Mouse (Mus musculus) retina, postnatal 1 day (tissue): ENCODE results near the gene Rab4a.
"Not testable (repeated sequence)": the region's sequence is repeated elsewhere in the genome, so short reads cannot be mapped to it uniquely, and the experiment has no call there.

ENCODE experiments used
- DNase-seq: peaks from one replicate; pipeline ENCODE4 v3.0.0-alpha.2; 2012

The Rab4a gene

GRCm38 (mm10) chr8:123789461-123789860, 16.3 kb upstream of the Rab4a start:
- no peak for DNase-seq

- peak; percentile 85 for DNase-seq
These were observed 15.8 kb upstream of the Rab4a start for GRCm38 (mm10) chr8:123789970-123790369.

- peak; percentile 48 for DNase-seq
These were observed 14.5 kb upstream of the Rab4a start for GRCm38 (mm10) chr8:123791101-123791844.

GRCm38 (mm10) chr8:123791845-123792225, 13.9 kb upstream of the Rab4a start:
- DNase-seq: no peak

GRCm38 (mm10) chr8:123793900-123794299, 11.9 kb upstream of the Rab4a start:
- no peak for DNase-seq

GRCm38 (mm10) chr8:123794766-123795165, 11.0 kb upstream of the Rab4a start:
- DNase-seq: no peak

GRCm38 (mm10) chr8:123796758-123797157, 9.0 kb upstream of the Rab4a start:
- DNase-seq: no peak

GRCm38 (mm10) chr8:123797928-123798327, 7.9 kb upstream of the Rab4a start:
- DNase-seq: no peak

GRCm38 (mm10) chr8:123799434-123799833, 6.4 kb upstream of the Rab4a start:
- DNase-seq: no peak

GRCm38 (mm10) chr8:123799885-123800284, 5.9 kb upstream of the Rab4a start:
- no peak for DNase-seq

GRCm38 (mm10) chr8:123800867-123801266, 4.9 kb upstream of the Rab4a start:
- DNase-seq: no peak

GRCm38 (mm10) chr8:123801538-123801937, 4.2 kb upstream of the Rab4a start:
- no peak for DNase-seq

- no peak for DNase-seq
These were observed 2.1 kb upstream of the Rab4a start for GRCm38 (mm10) chr8:123803639-123804038.

- DNase-seq: no peak
These were observed 1.2 kb upstream of the Rab4a start for GRCm38 (mm10) chr8:123804586-123804985.

GRCm38 (mm10) chr8:123805209-123805717, 522 bp upstream of the Rab4a start:
- DNase-seq: no peak

GRCm38 (mm10) chr8:123806374-123806935, 670 bp downstream of the Rab4a start:
- no peak for DNase-seq

- DNase-seq: no peak
These were observed 1.2 kb downstream of the Rab4a start for GRCm38 (mm10) chr8:123807024-123807431.

GRCm38 (mm10) chr8:123807852-123808573, 2.2 kb downstream of the Rab4a start:
- no peak for DNase-seq

GRCm38 (mm10) chr8:123808671-123809070, 2.9 kb downstream of the Rab4a start:
- DNase-seq: no peak

GRCm38 (mm10) chr8:123809342-123809741, 3.6 kb downstream of the Rab4a start:
- not testable (repeated sequence) for DNase-seq

GRCm38 (mm10) chr8:123812227-123812626, 6.4 kb downstream of the Rab4a start:
- no peak for DNase-seq

GRCm38 (mm10) chr8:123813173-123813891, 7.5 kb downstream of the Rab4a start:
- DNase-seq: no peak

- DNase-seq: no peak
These were observed 8.1 kb downstream of the Rab4a start for GRCm38 (mm10) chr8:123813892-123814266.
